9 mouse cellular contexts compared by ENCODE assay signal in the genomic region with DNA sequence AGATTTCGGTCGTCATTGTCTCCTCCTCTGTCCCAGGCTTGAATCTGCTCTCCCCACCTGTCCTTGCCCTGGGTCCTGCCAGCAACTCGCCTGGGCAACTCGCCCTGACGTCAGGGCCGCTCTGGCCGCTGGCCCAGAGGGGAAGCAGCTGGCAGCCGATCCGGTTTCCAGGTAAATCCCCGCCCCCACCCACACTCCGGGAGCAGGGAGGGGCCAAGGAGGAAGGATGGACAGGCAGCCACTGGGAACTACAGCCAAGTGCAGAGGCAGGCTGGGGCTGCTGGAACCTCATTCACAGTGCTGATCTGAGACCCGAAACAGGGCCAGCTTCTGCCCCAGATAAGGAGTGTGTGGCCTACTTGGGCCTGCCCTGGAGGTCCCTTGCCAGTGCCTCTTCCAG. TPM values are rescaled to one million over a fixed set of nuclear protein-coding genes. Genes with fewer than 3 reads are reported as not detected.
DNase-seq lines count a peak whose midpoint lies in the region; ATAC-seq lines count a peak whose summit lies in the region.
"Had no signal": no experiment of that assay in that cellular context is flagged by ENCODE, and none has a peak within 500 bp of the region (broad histone marks: within the 10 kb centered on the region; RNA-seq: fewer than 3 reads in every experiment).

No protein-coding gene starts in this region.

- H3K4me1 ChIP-seq in neural tube, embryonic 13.5 days (replicated peaks) = peaks cover 39% of the 10 kb centered on the region
- peaks cover 25% of the 10 kb centered on the region for H3K4me1 ChIP-seq in heart, embryonic 11.5 days (ENCODE audit: control insufficient read depth, insufficient read depth, low read length)

- no peak overlapping the region for H3K27ac ChIP-seq in neural tube, embryonic 13.5 days (replicated peaks)
- no peak overlapping the region for H3K27ac ChIP-seq in heart, embryonic 11.5 days (ENCODE audit: low read depth, low read length)
- H3K27ac ChIP-seq: liver, embryonic 15.5 days had no signal

- H3K9ac ChIP-seq in neural tube, embryonic 13.5 days = peak overlapping the region; percentile 34; the same call in 1 of the 2 replicates
- H3K9ac ChIP-seq in heart, embryonic 11.5 days (ENCODE audit: low read depth, low read length) = no peak overlapping the region
- H3K9ac ChIP-seq: liver, embryonic 15.5 days had no signal

- H3K27me3 ChIP-seq in neural tube, embryonic 13.5 days = no peaks in the 10 kb centered on the region
- H3K27me3 ChIP-seq in heart, embryonic 11.5 days (ENCODE audit: control insufficient read depth, insufficient read depth, low read length) = peaks cover 21% of the 10 kb centered on the region

- H3K4me3 ChIP-seq in neural tube, embryonic 13.5 days = no peak overlapping the region
- no peak overlapping the region for H3K4me3 ChIP-seq in heart, embryonic 11.5 days (ENCODE audit: low read depth, low read length)
- H3K4me3 ChIP-seq: liver, embryonic 15.5 days had no signal

- no peak for DNase-seq in neural tube, embryonic 10.5 days (ENCODE audit: extremely low spot score, low spot score)
- DNase-seq in kidney, postnatal 14 days = peak; percentile 92
- peak; percentile 44 for DNase-seq in ovary, postnatal 10 days (ENCODE audit: low spot score)
- DNase-seq in embryo, embryonic 10.5 days (ENCODE audit: low spot score) = no peak

- no peak overlapping the region for H3K4me2 ChIP-seq in neural tube, embryonic 13.5 days
- peak overlapping the region; percentile 37 for H3K4me2 ChIP-seq in heart, embryonic 11.5 days
- H3K4me2 ChIP-seq: liver, embryonic 15.5 days had no signal

- H3K9me3 ChIP-seq in neural tube, embryonic 13.5 days = peaks cover 8% of the 10 kb centered on the region
- peaks cover 5% of the 10 kb centered on the region; the same call in 1 of the 2 replicates for H3K9me3 ChIP-seq in heart, embryonic 11.5 days (replicated peaks; ENCODE audit: control insufficient read depth, low read length)
- H3K9me3 ChIP-seq: liver, embryonic 15.5 days had no signal

- WGBS in neural tube, embryonic 13.5 days = 13% methylated on average over 12 of the region's 12 CpGs
- WGBS in heart, embryonic 11.5 days (ENCODE audit: insufficient replicate concordance) = 6% methylated on average over 12 of the region's 12 CpGs

- no peak for ATAC-seq in neural tube, embryonic 13.5 days (ENCODE audit: low read depth)
- no peak for ATAC-seq in heart, embryonic 11.5 days (replicated peaks; ENCODE audit: insufficient number of reproducible peaks, low FRiP score, low TSS enrichment)
- no peak for ATAC-seq in granulocyte monocyte progenitor cell, adult 5-6 weeks (replicated peaks; ENCODE audit: poor library complexity, severe bottlenecking)
- no peak for ATAC-seq in erythroid progenitor cell, adult 5-6 weeks (replicated peaks; ENCODE audit: low FRiP score, poor library complexity, severe bottlenecking)

- no peaks in the 10 kb centered on the region for H3K36me3 ChIP-seq in neural tube, embryonic 13.5 days
- H3K36me3 ChIP-seq in heart, embryonic 11.5 days (ENCODE audit: control insufficient read depth, insufficient read depth, low read length) = no peaks in the 10 kb centered on the region
- H3K36me3 ChIP-seq: liver, embryonic 15.5 days had no signal

RNA-seq across cellular contexts. Expression of a gene that starts 2.5 kb away (rescaled TPM):
- 6.1 and 6.8 TPM in 2 replicates for polyA plus RNA-seq in neural tube, embryonic 13.5 days (2015; fragmentation: Nextera tagmentation; extraction: Ambion mirVana)
- polyA plus RNA-seq in heart, embryonic 11.5 days (2014; fragmentation: Nextera tagmentation; extraction: Ambion mirVana) = 0.55 and 0.79 TPM in 2 replicates
- total RNA-seq in granulocyte monocyte progenitor cell, adult 5-6 weeks (2014; fragmentation: Nextera tagmentation) = 0.34 and 2.0 TPM in 2 replicates
- total RNA-seq in granulocyte monocyte progenitor cell, adult 5-6 weeks (2017) = not detected in 2 replicates
- total RNA-seq in erythroid progenitor cell, adult 5-6 weeks (2015; ENCODE audit: low replicate concordance) = 2.9 TPM in 1 of 2 replicates, not detected in the other
- 0.39 TPM in 1 of 2 replicates, not detected in the other for total RNA-seq in erythroid progenitor cell, adult 5-6 weeks (2017; ENCODE audit: low replicate concordance)

Comparison
In these comparisons a context has a peak if more than half of its experiments do, and no peak if none do; other contexts are left out.
1. DNase-seq: peak in kidney, postnatal 14 days (single experiment) and ovary, postnatal 10 days (single experiment); none in neural tube, embryonic 10.5 days (single experiment) and embryo, embryonic 10.5 days (single experiment).